Mouse (Mus musculus) G1E (cell line): ENCODE results near the gene Myh9.

Experiments
- CTCF ChIP-seq: IDR thresholded peaks from 2 replicates; pipeline ENCODE4 v1.5.1; 2012; ENCODE audit warnings: low read depth, low read length, inconsistent platforms, mixed read lengths
- GATA1 ChIP-seq: IDR thresholded peaks from 2 replicates; pipeline ENCODE4 v1.6.1; 2012; ENCODE audit warnings: borderline replicate concordance, low read length, inconsistent platforms, mixed read lengths
- GATA2 ChIP-seq: IDR thresholded peaks from 2 replicates; pipeline ENCODE4 v1.6.1; 2012; ENCODE audit warnings: low read depth, low read length, inconsistent platforms, borderline replicate concordance

DNA sequence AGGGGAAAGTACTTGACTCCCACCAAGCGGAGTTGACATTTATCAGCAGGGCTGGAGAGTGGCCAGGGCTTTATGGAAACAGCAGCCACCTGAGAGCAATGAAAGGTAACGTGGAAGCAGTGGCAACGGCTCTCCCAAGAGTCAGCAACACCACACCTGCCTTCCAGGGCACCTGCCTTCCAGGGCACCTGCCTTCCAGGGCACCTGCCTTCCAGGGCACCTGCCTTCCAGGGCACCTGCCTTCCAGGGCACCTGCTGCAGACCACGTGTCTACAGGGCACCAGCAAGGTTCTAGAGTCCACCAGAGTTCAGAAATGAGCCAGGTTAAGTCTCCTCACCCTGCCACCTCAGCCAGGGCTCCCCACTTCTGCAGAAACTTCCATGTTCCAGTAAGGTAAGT is 48.9 kb downstream of the Myh9 start:
- TF ChIP-seq GATA2 = no peak
- TF ChIP-seq CTCF = no peak
- no peak for TF ChIP-seq GATA1
